Mouse (Mus musculus): ENCODE measurements around the gene Rnf38. TPM values are rescaled to one million over a fixed set of nuclear protein-coding genes. Genes with fewer than 3 reads are reported as not detected.
A peak's percentile ranks its signal among the peaks of the same experiment; 100 is the strongest.

The Rnf38 gene
- polyA plus RNA-seq, 1 experiment = 123 TPM

- WGBS = 14% methylated on average over 13 of the region's 13 CpGs
- DNase-seq = no peak
- Histone ChIP-seq H3K4me3 (replicated peaks; ENCODE audit: extremely low read depth, low read depth, low read length) (no peak overlapping the region), H3K4me1 (ENCODE audit: control insufficient read depth, insufficient read depth, low read length) (no peaks in the 10 kb centered on the region)
- TF ChIP-seq CTCF (IDR thresholded peaks at IDR 0.05; ENCODE audit: insufficient read depth, low read length) (no peak), POLR2A (IDR thresholded peaks at IDR 0.05; ENCODE audit: borderline replicate concordance, extremely low read depth, low read depth, low read length) (no peak)
These were observed 18.7 kb upstream of the Rnf38 start for GRCm38 (mm10) chr4:44251966-44252916.

GRCm38 (mm10) chr4:44251521-44251920, 17.9 kb upstream of the Rnf38 start:
- 72% methylated on average over 5 of the region's 5 CpGs for WGBS
- TF ChIP-seq POLR2A (IDR thresholded peaks at IDR 0.05; ENCODE audit: borderline replicate concordance, extremely low read depth, low read depth, low read length) (no peak), CTCF (IDR thresholded peaks at IDR 0.05; ENCODE audit: insufficient read depth, low read length) (no peak)
- no peak for DNase-seq
- Histone ChIP-seq H3K4me1 (ENCODE audit: control insufficient read depth, insufficient read depth, low read length) (no peaks in the 10 kb centered on the region), H3K4me3 (replicated peaks; ENCODE audit: extremely low read depth, low read depth, low read length) (no peak overlapping the region)

GRCm38 (mm10) chr4:44249705-44250104, 16.1 kb upstream of the Rnf38 start:
- WGBS = 2% methylated on average over 10 of the region's 10 CpGs
- DNase-seq = no peak
- Histone ChIP-seq H3K4me3 (replicated peaks; ENCODE audit: extremely low read depth, low read depth, low read length) (peak overlapping the region; percentile 11), H3K4me1 (ENCODE audit: control insufficient read depth, insufficient read depth, low read length) (no peaks in the 10 kb centered on the region)
- TF ChIP-seq CTCF (IDR thresholded peaks at IDR 0.05; ENCODE audit: insufficient read depth, low read length) = no peak
- TF ChIP-seq POLR2A (IDR thresholded peaks at IDR 0.05; ENCODE audit: borderline replicate concordance, extremely low read depth, low read depth, low read length) = no peak

- no peak for DNase-seq
- no peak overlapping the region for H3K4me3 ChIP-seq (replicated peaks; ENCODE audit: extremely low read depth, low read depth, low read length)
- TF ChIP-seq POLR2A (IDR thresholded peaks at IDR 0.05; ENCODE audit: borderline replicate concordance, extremely low read depth, low read depth, low read length) (no peak), CTCF (IDR thresholded peaks at IDR 0.05; ENCODE audit: insufficient read depth, low read length) (no peak)
- 15% methylated on average over 18 of the region's 18 CpGs for WGBS
- H3K4me1 ChIP-seq (ENCODE audit: control insufficient read depth, insufficient read depth, low read length) = no peaks in the 10 kb centered on the region
These were observed 13.7 kb upstream of the Rnf38 start for GRCm38 (mm10) chr4:44247051-44247939.

GRCm38 (mm10) chr4:44246285-44246684, 12.7 kb upstream of the Rnf38 start:
- 80% methylated on average over 4 of the region's 4 CpGs for WGBS
- Histone ChIP-seq H3K4me3 (replicated peaks; ENCODE audit: extremely low read depth, low read depth, low read length) (no peak overlapping the region), H3K4me1 (ENCODE audit: control insufficient read depth, insufficient read depth, low read length) (no peaks in the 10 kb centered on the region)
- DNase-seq = no peak
- no peak for TF ChIP-seq POLR2A (IDR thresholded peaks at IDR 0.05; ENCODE audit: borderline replicate concordance, extremely low read depth, low read depth, low read length)
- TF ChIP-seq CTCF (IDR thresholded peaks at IDR 0.05; ENCODE audit: insufficient read depth, low read length) = no peak

- 65% methylated on average over 4 of the region's 4 CpGs for WGBS
- no peaks in the 10 kb centered on the region for H3K4me1 ChIP-seq (ENCODE audit: control insufficient read depth, insufficient read depth, low read length)
- no peak overlapping the region for H3K4me3 ChIP-seq (replicated peaks; ENCODE audit: extremely low read depth, low read depth, low read length)
- TF ChIP-seq CTCF (IDR thresholded peaks at IDR 0.05; ENCODE audit: insufficient read depth, low read length) = no peak
- no peak for DNase-seq
These were observed 8.0 kb upstream of the Rnf38 start for GRCm38 (mm10) chr4:44241638-44242037.

- TF ChIP-seq CTCF (IDR thresholded peaks at IDR 0.05; ENCODE audit: insufficient read depth, low read length) = no peak
- no peak for TF ChIP-seq POLR2A (IDR thresholded peaks at IDR 0.05; ENCODE audit: borderline replicate concordance, extremely low read depth, low read depth, low read length)
- Histone ChIP-seq H3K4me1 (ENCODE audit: control insufficient read depth, insufficient read depth, low read length) (peaks cover 5% of the 10 kb centered on the region; the same call in 1 of the 2 replicates), H3K4me3 (replicated peaks; ENCODE audit: extremely low read depth, low read depth, low read length) (no peak overlapping the region)
- DNase-seq = no peak
- 89% methylated on average over 2 of the region's 2 CpGs for WGBS
These were observed 2.4 kb upstream of the Rnf38 start for GRCm38 (mm10) chr4:44235946-44236345.

- 1% methylated on average over 61 of the region's 62 CpGs for WGBS
- Histone ChIP-seq H3K4me3 (replicated peaks; ENCODE audit: extremely low read depth, low read depth, low read length) (peak overlapping the region; percentile 91), H3K4me1 (ENCODE audit: control insufficient read depth, insufficient read depth, low read length) (peaks cover 5% of the 10 kb centered on the region; the same call in 1 of the 2 replicates)
- peak; percentile 84 for DNase-seq
- peak; percentile 98 for TF ChIP-seq POLR2A (IDR thresholded peaks at IDR 0.05; ENCODE audit: borderline replicate concordance, extremely low read depth, low read depth, low read length)
- no peak for TF ChIP-seq CTCF (IDR thresholded peaks at IDR 0.05; ENCODE audit: insufficient read depth, low read length)
These were observed 646 bp upstream of the Rnf38 start for GRCm38 (mm10) chr4:44234004-44234866.
